Mouse (Mus musculus) ovary, adult 18-20 months (tissue): ENCODE results near the gene Bcl10.
"Not testable (repeated sequence)": the region's sequence is repeated elsewhere in the genome, so short reads cannot be mapped to it uniquely, and the experiment has no call there.

ENCODE experiments used
- DNase-seq: peaks from one replicate; pipeline ENCODE4 v3.0.0; 2022; ENCODE audit warnings: low spot score, mixed read lengths

Bcl10 gene

DNA sequence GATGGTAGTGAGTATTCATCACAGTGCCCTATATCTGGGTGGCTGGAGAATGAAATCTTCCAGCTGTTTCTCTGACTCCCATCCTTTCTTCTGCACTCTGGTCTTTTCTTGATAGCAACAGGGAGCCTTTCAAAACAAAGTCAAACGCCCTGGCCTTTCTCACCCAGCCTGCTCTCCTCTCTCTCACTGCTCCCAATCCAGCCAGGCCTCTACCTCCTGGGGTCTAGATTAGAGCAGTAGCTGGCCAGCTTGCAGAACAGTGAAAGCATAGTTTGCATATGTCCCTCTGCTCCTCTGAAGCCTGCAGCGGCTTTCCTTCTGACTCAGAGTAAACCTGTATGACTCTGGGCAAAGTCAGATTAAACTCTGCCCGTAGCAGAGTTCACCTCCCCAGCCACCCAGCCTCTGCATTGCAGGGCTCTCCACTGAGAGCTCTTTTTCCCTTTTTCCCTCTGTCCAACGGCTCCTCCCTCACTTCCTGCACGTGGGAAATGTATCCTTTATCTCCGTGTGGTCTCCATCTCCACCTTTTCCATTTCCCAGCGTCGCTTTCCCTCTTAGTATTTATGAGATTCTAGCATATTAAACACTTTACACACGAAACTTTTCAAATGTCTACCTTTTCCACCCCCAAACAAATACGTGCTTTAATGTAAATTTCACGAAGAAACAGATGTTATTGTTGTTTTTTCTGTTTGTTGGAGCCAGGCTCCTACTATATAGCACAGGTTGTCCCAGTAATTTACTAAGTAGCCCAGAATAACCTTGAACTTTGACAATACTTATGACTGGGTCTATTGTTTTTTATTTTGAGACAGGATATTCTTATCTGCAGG, at the start of gene Bcl10:
Gene Bcl10, plus strand, starts transcription at position 786 of the 836 bp plus-strand sequence.
- no peak for DNase-seq

DNA sequence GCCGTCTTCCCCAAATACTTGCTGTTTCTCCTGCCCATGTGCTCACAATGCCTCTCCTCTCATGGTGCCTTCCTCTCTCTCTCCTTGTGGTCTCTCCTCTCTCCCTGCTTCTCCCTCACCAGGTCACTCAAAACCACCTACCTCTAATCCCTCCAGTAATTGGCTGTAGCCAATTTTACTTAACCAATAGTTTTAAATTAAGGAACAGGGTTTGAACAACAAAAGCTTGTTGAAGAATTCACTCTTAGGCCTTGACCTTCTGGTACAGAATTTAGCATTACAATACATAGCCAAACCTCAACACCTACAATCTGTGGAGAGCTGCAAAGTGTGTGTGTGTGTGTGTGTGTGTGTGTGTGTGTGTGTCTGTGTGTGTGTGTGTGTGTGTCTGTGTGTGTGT, 49.3 kb upstream of the Bcl10 start:
- no peak for DNase-seq

DNA sequence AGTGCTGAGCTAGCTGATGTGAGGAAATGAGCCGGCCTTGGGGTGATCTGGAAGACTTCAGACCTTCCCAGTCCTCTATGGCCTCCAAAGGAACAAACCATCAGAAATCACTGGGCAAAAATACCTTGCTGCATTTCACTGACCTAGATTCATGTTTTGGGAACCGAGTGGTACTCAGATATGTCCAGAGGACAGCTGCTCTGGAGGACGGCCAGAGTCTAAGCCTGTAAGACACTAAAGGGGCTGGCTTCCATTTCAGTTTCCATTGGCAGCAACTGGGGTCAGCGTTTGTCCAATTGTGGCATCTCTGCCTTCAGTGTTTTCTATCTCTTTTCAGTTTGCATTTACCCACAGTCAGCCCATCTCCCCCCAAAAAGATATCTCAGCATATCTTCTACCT, 48.5 kb upstream of the Bcl10 start:
- no peak for DNase-seq

DNA sequence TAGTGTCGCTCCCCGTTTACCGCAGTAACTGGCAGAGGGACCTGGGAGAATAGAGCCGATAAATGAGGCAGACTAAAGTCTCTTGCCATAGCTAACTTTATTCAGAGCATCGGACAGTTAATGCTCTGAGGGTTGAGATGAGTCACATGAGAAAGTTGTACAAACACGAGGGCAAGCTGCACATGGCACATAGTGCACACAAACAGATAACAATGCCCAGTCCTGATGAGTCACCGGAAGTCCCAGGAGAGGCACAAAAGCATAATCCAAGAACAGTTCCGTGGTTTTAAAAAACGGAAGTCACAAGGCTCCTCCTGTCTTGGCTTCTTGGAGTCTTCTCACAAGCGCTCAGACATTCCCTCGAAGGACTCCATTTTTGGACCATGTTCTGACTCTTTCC, 46.5 kb upstream of the Bcl10 start:
- DNase-seq = no peak

DNA sequence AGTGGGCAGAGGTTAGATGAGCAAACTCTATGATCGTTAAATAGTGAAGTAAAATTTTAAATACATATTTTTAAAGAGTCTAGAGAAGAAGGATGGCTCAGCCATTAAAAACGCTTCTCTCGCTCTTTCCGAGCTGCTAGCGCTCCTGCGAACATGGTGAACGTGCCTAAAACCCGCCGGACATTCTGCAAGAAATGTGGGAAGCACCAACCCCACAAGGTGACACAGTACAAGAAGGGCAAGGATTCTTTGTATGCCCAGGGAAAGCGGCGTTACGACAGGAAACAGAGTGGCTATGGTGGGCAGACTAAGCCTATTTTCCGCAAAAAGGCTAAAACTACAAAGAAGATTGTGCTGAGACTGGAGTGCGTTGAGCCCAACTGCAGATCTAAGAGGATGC, 43.7 kb upstream of the Bcl10 start:
- not testable (repeated sequence) for DNase-seq

DNA sequence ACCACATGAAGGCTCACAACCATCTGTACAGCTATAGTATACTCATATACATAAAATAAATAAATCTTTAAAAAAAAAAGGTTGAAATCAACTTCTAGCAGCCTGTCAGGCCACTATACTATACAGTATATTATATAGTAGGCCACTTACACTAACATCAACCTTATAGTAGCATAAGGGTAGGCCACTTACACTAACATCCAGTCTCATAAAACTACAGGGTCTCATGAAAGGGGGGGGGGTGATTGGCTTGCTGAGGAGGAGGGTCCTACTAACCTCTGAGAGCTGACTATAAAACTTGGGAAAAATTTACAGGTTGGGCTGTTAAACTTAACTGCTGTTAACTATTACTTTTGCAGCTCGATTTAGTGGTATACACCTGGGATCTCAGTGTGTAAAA, 42.3 kb upstream of the Bcl10 start:
- DNase-seq = no peak

DNA sequence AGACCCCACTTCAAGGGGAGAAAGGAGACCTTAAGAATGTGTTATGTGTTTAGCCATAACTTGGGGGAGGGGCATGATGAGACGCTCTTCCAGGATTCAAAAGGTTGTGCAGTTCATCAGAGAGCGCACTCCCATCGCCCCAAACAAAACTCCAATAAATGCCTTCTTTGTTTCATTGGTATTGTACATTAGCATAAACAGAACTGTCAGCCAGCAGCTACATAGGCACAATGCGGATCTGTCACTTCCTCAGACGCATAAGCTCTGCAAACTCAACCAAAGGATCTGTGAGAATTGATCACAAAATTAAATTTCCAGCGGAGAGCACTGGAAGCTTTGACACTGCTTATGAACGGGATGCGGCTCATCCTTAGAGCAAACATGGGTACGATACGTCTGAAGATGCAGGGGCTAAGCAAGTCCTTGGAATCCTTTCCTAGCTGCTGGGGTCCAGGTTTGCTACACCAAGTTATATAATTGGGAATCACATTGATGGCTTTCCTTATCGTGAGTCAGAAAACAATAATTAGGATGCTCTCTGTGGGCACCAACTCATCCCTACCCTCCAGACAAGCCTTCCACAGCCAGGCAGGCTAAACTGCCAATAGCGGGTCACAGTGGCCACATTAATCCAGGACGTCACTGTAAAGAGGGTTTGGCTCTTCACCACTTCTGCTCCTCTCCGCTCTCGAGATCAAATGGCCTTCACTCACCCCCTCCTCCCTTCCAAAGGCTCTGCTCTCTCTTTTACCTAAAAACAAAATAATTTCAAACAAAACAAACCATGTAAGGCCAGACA, 40.3 kb upstream of the Bcl10 start:
- no peak for DNase-seq

DNA sequence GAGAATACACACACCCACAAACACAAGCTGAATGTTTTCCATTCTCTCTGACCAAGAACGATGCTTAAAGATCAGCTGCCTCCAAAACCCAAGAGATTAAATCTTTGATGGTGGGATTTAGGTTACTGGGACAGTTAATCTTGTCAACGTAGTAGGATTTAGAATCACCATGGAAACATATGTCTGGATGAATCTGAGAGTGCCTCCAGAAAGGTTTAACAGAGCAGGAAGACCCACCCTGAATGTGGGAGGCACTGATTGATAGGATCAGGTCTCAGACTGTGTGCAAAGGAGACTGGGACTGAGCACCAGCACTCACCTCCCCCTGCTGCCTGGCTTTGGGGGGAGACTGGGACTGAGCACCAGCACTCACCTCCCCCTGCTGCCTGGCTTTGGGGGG, 39.4 kb upstream of the Bcl10 start:
- no peak for DNase-seq

DNA sequence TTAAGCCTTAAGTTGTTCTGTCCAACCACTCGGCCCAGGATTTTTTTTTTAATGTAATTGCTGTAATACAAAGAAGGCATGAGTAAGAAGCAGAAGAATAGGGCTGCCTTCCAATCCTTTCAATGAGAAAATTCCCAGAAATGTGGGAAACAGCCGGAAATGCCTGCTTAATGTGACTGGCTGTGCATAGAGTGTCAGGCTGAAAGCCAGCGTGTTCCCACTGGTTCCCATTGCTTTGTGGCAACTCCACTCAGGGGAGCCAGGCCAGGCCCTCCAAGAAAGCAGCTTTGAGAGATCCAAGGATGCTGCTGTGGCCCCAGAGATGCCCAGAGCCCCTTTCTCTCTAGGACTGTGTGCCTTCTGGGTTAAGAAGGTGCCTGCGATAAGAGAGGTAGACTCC, 37.2 kb upstream of the Bcl10 start:
- no peak for DNase-seq

DNA sequence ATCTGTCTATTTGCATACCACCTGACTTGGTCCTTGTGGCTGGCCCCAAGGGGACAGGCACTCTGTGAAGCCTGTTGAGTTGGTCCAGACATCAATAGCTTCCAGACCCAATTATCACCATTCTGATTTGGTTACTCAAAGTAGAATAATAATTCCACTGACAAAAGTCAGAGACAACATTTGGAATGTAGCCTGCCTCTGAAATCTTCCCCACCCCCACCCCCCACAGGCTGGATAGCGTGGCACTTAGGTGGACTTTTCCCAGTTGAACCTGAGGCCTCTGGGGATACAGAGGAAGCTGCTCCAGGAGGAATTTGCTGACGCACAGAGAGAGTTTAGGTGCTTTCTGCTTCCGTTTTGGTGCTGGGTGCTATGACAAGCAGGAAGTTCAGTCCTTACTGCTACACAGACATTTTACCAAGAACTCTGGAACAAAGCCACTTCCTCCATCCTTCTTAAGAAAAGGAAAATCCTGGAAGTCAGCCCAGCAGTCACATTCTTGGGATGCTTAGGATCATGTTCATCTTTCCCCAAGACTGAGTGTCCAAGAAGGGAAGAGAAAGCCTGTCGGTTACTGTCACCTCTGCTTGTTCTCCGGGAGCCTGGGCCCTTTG, 36.6 kb upstream of the Bcl10 start:
- no peak for DNase-seq

DNA sequence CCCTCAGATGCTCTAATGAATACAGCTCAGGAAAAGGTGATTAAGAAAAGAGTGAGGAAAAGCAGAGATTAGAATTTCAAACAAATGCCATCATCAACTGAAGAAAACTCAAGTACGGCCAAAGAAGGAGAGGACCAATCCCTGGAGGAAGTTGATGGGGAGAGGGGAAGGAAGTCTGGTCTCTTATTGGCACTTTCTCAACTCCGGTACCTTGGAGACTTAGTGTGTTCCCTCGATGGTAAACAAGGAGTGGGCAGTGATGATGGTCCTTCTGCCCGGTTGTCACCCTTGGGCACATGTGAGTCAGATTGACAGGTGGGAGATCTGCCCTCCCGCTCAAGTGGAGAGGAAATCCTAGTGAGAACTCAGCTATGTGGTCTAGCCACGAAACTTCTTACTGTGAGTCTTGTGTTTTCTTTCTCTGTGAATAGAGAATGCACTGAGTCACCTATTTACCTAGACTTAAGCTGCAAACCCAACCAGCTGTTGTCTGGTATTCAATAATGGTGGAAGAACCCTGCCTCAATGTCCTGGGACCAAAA, 35.1 kb upstream of the Bcl10 start:
- no peak for DNase-seq

DNA sequence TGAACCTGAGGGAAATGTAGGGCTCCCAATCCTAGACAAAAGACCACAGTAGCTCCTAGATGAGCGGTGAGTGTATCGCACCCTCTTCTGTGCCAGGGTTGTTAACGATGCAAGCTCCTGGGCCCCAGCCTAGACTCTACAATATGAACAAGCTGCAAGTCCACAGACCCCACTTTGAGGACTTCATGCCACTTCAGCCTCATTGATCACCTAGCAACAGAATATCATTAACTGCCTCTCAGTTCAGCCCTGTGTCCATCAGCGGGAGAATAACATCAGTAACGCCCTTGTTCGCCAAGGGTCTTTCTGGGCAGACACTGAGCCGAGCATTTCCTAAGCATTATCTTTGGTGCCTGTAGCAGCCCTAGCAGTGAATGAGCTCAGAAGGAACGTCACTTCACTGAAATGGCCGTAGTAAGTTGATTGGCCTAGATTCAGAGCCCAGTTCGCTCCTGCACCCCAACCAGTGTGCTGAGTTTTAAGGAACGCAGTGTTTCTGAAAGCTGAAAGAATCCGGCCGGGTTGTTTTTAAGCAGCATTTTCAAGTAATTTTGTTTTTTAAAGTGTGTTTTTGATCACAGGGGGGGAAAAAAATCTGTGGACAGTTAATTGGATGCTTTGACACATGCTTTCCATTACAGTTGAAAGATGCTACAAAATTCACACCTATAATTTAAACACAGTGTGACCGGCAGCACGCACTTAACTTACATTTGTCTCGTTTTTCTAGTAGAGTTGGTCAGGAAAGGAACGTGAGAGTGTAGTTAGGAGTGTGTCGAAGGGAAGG, 32.1 kb upstream of the Bcl10 start:
- DNase-seq = no peak

DNA sequence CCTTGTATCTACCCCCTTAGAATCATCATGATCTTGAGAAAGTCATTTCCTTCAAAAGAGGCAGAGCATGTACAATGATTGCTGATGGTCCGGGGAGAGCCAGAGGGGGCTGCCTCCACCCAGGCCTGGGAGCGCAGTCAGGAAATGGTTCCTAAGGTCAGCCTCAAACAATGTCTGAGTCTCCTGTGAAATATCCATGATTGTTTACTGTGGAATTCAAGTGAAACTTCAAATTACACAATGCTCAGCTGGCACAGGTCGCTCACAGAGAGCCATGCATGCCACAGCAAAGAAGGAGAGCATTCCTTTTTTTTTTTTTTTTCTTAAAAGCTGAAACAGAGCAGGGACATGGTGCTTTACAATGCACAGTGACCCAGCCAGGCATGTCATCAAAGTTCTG, 30.2 kb upstream of the Bcl10 start:
- no peak for DNase-seq

DNA sequence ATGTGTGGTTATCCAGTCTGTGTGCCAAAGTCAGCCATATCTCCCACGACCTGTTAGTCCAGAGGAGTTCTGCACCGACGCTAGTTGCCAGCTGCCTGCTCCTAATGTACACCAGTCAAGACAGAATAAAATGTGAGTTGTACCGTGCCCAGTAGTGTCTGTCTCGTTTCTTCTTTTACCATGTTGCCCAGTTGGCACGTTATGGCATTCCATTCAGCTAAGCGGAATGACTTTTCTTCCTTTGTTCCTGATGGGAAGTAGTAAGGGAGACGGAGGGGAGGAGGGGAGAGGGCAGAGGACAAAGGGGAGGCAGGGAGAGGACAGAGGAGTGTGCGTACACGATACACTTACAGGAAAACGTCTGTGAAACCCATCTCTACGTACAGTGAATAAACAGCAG, 28.5 kb upstream of the Bcl10 start:
- DNase-seq = no peak

DNA sequence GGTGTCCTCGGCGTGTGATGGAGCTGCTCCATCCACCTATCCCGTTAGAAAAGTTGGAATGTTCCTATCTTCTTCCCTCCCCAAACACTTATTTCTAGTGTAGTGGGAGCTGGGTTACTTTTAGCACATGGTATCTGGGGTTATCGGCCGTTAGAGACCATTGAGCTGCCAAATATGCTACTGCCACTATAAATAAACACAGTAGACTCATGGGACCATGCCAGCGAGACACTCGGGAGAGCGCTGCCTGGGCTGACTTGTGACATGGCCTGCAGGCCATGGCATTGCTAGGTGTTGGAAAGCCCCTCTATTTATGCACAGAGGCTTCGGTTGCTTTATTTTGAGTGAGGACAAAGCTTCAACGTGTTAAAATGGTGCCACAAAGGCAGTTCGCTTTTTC, 24.9 kb upstream of the Bcl10 start:
- no peak for DNase-seq

DNA sequence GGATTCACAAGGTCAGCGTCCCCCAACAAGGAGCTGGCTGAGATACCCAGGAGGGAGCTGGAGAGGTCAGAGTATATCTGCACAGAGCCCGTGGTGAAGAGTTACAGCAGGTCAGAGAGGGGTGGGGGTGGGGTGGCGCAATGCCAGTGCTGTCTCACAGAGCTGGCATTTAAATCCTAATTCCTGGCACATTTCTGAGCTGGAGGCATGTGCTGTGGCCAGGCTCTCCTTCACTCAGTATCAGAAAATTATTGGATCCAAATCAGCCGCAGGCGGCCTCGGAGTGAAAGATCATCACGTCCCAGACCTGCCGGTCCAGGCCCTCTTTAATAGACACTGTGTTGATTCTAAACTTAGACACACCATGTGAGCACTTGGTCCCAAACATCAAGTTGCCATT, 22.8 kb upstream of the Bcl10 start:
- DNase-seq = no peak

DNA sequence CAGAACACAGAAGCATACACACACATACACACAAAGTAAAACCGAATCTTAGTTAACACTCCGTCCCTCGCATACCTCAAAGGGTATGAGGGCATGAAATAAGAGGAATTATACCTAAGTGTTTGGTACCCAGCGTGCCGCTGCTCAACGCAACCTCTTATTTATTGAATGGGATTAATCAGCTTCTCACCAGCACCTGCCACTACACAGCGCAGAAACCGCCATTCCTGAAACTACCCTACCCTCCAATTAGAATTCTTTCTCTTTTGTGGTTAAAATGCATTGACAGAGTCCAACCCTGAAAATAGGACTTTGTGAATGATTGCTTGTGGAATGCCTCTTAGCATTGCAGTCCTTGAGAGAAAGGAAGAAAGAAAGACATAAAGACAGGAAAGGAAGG, 19.1 kb upstream of the Bcl10 start:
- no peak for DNase-seq

DNA sequence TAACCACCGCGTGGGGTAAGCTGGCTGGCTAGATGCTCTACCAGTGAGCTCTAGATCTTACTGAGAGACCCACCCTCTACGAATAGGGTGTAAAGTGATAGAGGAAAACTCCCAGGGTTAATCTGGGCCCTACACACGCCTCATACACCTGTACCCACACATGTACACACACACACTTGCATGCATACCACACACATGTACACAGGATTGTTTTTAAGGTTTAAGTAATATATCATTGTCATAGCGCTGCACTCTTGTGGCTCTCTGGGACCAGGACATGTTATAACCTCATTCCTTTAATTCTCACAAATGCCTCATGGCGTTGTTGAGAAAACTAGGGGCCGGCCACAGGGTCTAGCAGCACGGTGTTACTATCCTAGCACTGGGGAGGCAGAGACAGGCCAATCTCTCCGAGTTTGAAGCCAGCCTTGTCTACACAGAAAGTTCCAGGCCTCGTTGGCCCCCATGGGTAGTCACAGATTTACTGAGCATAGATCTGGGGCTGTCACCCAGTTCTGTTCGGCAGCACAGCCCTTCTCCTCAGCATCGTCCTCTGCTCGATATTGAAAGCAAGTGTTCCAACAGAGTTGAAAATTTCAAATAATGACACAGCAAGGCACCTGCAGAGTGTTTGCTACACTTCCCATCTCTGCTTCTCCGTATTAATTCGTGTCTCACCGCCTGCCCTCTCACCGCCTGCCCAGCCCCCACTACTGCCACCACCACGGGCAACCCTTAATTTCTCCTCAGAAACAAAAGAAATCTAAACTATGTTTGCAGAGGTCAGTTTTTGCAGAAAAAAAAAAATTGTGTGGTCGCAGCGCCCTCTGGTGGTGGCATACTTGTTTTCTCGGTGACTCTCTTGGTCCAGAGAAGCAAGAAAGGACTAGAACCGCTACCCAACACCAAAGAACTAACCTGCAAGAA, 17.5 kb upstream of the Bcl10 start:
- no peak for DNase-seq

DNA sequence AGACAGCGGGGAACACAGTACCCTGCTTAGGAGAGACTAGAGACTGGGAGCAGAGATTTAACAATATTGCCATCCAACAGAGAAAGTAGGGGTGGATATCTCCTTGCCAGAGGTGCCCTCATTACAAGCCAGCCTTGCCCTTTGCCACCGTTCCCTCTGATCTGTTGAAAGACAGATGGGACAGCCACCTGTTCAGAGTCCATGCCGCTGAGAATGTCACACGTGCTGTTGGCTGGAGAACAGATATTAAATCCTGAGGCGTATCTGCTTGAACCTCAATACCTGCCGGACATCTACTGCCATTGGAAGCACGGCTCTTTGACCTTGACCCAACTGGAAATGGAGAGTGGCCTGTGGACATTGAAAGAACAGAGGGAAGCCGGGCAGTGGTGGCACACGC, 16.0 kb upstream of the Bcl10 start:
- DNase-seq = no peak

DNA sequence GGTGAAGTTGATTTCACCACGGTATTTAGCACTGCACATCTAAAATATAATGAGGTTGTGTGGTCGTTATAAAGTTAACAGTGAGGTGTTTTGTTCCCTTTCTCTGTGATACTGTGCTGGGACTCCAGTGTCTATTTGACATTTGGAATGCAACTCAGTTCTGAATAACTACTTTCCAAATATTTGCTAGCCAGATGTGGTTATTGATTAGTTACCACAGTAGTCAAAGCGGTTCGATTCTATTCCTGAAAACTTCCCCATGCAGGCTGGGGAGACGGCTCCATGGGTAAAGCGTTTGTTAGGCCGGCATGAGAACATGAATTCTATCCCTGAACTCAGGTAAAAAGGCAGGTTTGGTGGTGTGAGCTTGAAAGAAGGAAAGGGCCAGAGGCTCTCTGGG, 10.1 kb upstream of the Bcl10 start:
- no peak for DNase-seq

DNA sequence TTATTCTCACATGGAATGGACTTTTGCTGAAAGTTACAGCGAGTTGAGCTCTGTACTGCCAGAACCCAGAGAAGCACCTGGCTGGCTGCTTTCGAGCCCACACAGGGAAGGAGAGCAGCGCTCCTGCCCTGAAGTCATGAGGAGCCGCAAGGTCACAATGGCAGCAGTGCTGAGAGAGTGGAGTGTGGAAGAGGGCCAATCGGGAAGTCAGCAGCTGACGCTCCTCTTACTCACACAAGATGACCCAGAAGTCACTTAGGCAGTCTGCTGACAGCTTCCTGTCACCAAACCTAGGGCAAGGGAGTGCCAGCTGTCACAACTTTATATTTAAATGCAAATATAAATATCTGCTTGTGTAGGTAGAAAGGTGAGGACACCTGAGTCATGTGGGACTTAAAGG, 9.3 kb upstream of the Bcl10 start:
- no peak for DNase-seq
